Mouse (Mus musculus) T-helper 2 cell (primary cell): ENCODE results near the gene Cwc22.
"Not testable (repeated sequence)": the region's sequence is repeated elsewhere in the genome, so short reads cannot be mapped to it uniquely, and the experiment has no call there.

Source experiments
- in situ Hi-C: fragments of 300-600 bp; cut with MboI, MseI; formaldehyde crosslinking; loops from one replicate; pipeline ENCODE4 v1.15.1; 2025; ENCODE audit warnings: high pct_unique_total_duplicates

Cwc22 gene

GRCm38 (mm10) chr2:77901269-77901668, 44.9 kb downstream of the Cwc22 start:
- in situ Hi-C loops, result no loop called here

- in situ Hi-C loops, result no loop called here
Measured at GRCm38 (mm10) chr2:77900741-77901140, 45.4 kb downstream of the Cwc22 start.

- in situ Hi-C loops, result no loop called here
Measured at GRCm38 (mm10) chr2:77900111-77900510, 46.1 kb downstream of the Cwc22 start.

- in situ Hi-C loops, result no loop called here
Measured at GRCm38 (mm10) chr2:77898436-77898835, 47.7 kb downstream of the Cwc22 start.

- in situ Hi-C loops, result no loop called here
Measured at GRCm38 (mm10) chr2:77897988-77898387, 48.2 kb downstream of the Cwc22 start.

GRCm38 (mm10) chr2:77897558-77897899, 48.6 kb downstream of the Cwc22 start:
- in situ Hi-C loops, result no loop called here

GRCm38 (mm10) chr2:77896843-77897557, 49.2 kb downstream of the Cwc22 start:
- in situ Hi-C loops, result no loop called here

GRCm38 (mm10) chr2:77895906-77896570, 50.1 kb downstream of the Cwc22 start:
- in situ Hi-C loops, result not testable (repeated sequence)

- in situ Hi-C loops, result no loop called here
Measured at GRCm38 (mm10) chr2:77894896-77895295, 51.3 kb downstream of the Cwc22 start.

GRCm38 (mm10) chr2:77893505-77893904, 52.7 kb downstream of the Cwc22 start:
- in situ Hi-C loops, result no loop called here

GRCm38 (mm10) chr2:77892573-77892972, 53.6 kb downstream of the Cwc22 start:
- in situ Hi-C loops, result no loop called here

GRCm38 (mm10) chr2:77890836-77891438, 55.2 kb downstream of the Cwc22 start:
- in situ Hi-C loops, result no loop called here

- in situ Hi-C loops, result no loop called here
Measured at GRCm38 (mm10) chr2:77889949-77890348, 56.2 kb downstream of the Cwc22 start.

GRCm38 (mm10) chr2:77889401-77889800, 56.8 kb downstream of the Cwc22 start:
- in situ Hi-C loops, result no loop called here

GRCm38 (mm10) chr2:77888826-77889225, 57.3 kb downstream of the Cwc22 start:
- in situ Hi-C loops, result no loop called here

- in situ Hi-C loops, result no loop called here
Measured at GRCm38 (mm10) chr2:77888056-77888455, 58.1 kb downstream of the Cwc22 start.

- in situ Hi-C loops, result no loop called here
Measured at GRCm38 (mm10) chr2:77887166-77887565, 59.0 kb downstream of the Cwc22 start.

- in situ Hi-C loops, result no loop called here
Measured at GRCm38 (mm10) chr2:77885491-77886130, 60.6 kb downstream of the Cwc22 start.

- in situ Hi-C loops, result no loop called here
Measured at GRCm38 (mm10) chr2:77885036-77885435, 61.1 kb downstream of the Cwc22 start.

GRCm38 (mm10) chr2:77884491-77884890, 61.7 kb downstream of the Cwc22 start:
- in situ Hi-C loops, result no loop called here

- in situ Hi-C loops, result no loop called here
Measured at GRCm38 (mm10) chr2:77882961-77883360, 63.2 kb downstream of the Cwc22 start.
